Mouse (Mus musculus) E14TG2a.4 (cell line): Measurements from ENCODE around the gene Smim24.

Experiments
- H3K27me3 ChIP-seq: 2 replicates; pipeline ENCODE4 v1.6.1; 2014; ENCODE audit warnings: low read length, control low read depth; ENCODE audit not compliant: insufficient read depth
- H3K36me3 ChIP-seq: 2 replicates; pipeline ENCODE4 v1.6.1; 2014; ENCODE audit warnings: low read length, control low read depth; ENCODE audit not compliant: insufficient read depth
- H3K4me1 ChIP-seq: replicated peaks from 2 replicates; pipeline ENCODE4 v1.6.1; 2014; ENCODE audit warnings: low read depth, low read length, control low read depth
- H3K4me3 ChIP-seq: replicated peaks from 2 replicates; pipeline ENCODE4 v1.5.1; 2014; ENCODE audit warnings: mild to moderate bottlenecking, low read length
- H3K9me3 ChIP-seq: 2 replicates; pipeline ENCODE4 v1.6.1; 2014; ENCODE audit warnings: low read length, control low read depth
- CTCF ChIP-seq: conservative IDR thresholded peaks from 2 replicates; pipeline ENCODE4 v1.5.1; 2014; ENCODE audit warnings: low read length
- NANOG ChIP-seq: IDR thresholded peaks from 2 replicates; pipeline ENCODE4 v1.6.1; 2014; ENCODE audit warnings: borderline replicate concordance, low read length, mixed read lengths
- POU5F1 ChIP-seq: IDR thresholded peaks from 2 replicates; pipeline ENCODE4 v1.6.1; 2014; ENCODE audit warnings: low read length, borderline replicate concordance

Gene Smim24

GRCm38 (mm10) chr10:81412586-81413309 is 19.9 kb downstream of the Smim24 start:
- H3K4me3 ChIP-seq = peak overlapping the region; percentile 73
- TF ChIP-seq NANOG (no peak), CTCF (no peak), POU5F1 (no peak)
- peaks cover 97% of the 10 kb centered on the region for H3K4me1 ChIP-seq
- peaks cover 35% of the 10 kb centered on the region for H3K36me3 ChIP-seq
- peaks cover 5% of the 10 kb centered on the region; the same call in 1 of the 2 replicates for H3K27me3 ChIP-seq
- no peaks in the 10 kb centered on the region for H3K9me3 ChIP-seq

GRCm38 (mm10) chr10:81413310-81414261 is 20.7 kb downstream of the Smim24 start:
- Histone ChIP-seq H3K4me3 (peak overlapping the region; percentile 73), H3K9me3 (no peaks in the 10 kb centered on the region), H3K36me3 (peaks cover 29% of the 10 kb centered on the region), H3K4me1 (peaks cover 97% of the 10 kb centered on the region), H3K27me3 (peaks cover 5% of the 10 kb centered on the region; the same call in 1 of the 2 replicates)
- TF ChIP-seq NANOG = no peak
- no peak for TF ChIP-seq CTCF
- TF ChIP-seq POU5F1 = no peak

GRCm38 (mm10) chr10:81414682-81415081 is 21.8 kb downstream of the Smim24 start:
- Histone ChIP-seq H3K4me3 (peak overlapping the region; percentile 73), H3K9me3 (no peaks in the 10 kb centered on the region), H3K27me3 (peaks cover 9% of the 10 kb centered on the region), H3K36me3 (peaks cover 29% of the 10 kb centered on the region), H3K4me1 (peaks cover 97% of the 10 kb centered on the region)
- TF ChIP-seq CTCF = no peak
- TF ChIP-seq POU5F1 = no peak
- TF ChIP-seq NANOG = no peak

GRCm38 (mm10) chr10:81415146-81415545 is 22.3 kb downstream of the Smim24 start:
- peaks cover 29% of the 10 kb centered on the region for H3K36me3 ChIP-seq
- peak overlapping the region; percentile 73 for H3K4me3 ChIP-seq
- H3K9me3 ChIP-seq = no peaks in the 10 kb centered on the region
- peaks cover 97% of the 10 kb centered on the region for H3K4me1 ChIP-seq
- peaks cover 14% of the 10 kb centered on the region for H3K27me3 ChIP-seq
- TF ChIP-seq NANOG = no peak
- TF ChIP-seq POU5F1 = no peak
- no peak for TF ChIP-seq CTCF

GRCm38 (mm10) chr10:81415549-81416310 is 22.9 kb downstream of the Smim24 start:
- peaks cover 97% of the 10 kb centered on the region for H3K4me1 ChIP-seq
- H3K36me3 ChIP-seq = peaks cover 25% of the 10 kb centered on the region
- peak overlapping the region; percentile 73 for H3K4me3 ChIP-seq
- H3K9me3 ChIP-seq = no peaks in the 10 kb centered on the region
- peaks cover 20% of the 10 kb centered on the region for H3K27me3 ChIP-seq
- no peak for TF ChIP-seq POU5F1
- no peak for TF ChIP-seq CTCF
- TF ChIP-seq NANOG = no peak

GRCm38 (mm10) chr10:81416581-81417226 is 23.9 kb downstream of the Smim24 start:
- TF ChIP-seq NANOG (no peak), CTCF (peak; percentile 42)
- Histone ChIP-seq H3K4me1 (peaks cover 97% of the 10 kb centered on the region), H3K4me3 (peak overlapping the region; percentile 73), H3K9me3 (no peaks in the 10 kb centered on the region), H3K36me3 (peaks cover 15% of the 10 kb centered on the region), H3K27me3 (peaks cover 29% of the 10 kb centered on the region)

- Histone ChIP-seq H3K36me3 (peaks cover 9% of the 10 kb centered on the region), H3K9me3 (no peaks in the 10 kb centered on the region), H3K4me3 (peak overlapping the region; percentile 73), H3K4me1 (peaks cover 90% of the 10 kb centered on the region), H3K27me3 (peaks cover 38% of the 10 kb centered on the region)
- TF ChIP-seq POU5F1 = no peak
- no peak for TF ChIP-seq CTCF
- no peak for TF ChIP-seq NANOG
Measured at GRCm38 (mm10) chr10:81417227-81418215, 24.7 kb downstream of the Smim24 start.
